Mouse (Mus musculus): ENCODE results near the gene Ifi211.
"Not testable (repeated sequence)": the region's sequence is repeated elsewhere in the genome, so short reads cannot be mapped to it uniquely, and the experiment has no call there.

GRCm38 (mm10) chr1:173919279-173919678, 6.4 kb upstream of the Ifi211 start:
- TF ChIP-seq CTCF (IDR thresholded peaks at IDR 0.05; ENCODE audit: low read depth, low read length); POLR2A (IDR thresholded peaks at IDR 0.05; ENCODE audit: borderline replicate concordance, low read depth, low read length): not testable (repeated sequence)

All from bone marrow macrophage, adult 2 months (primary cell).